Mouse (Mus musculus) erythroblast, embryonic 14.5 days (primary cell): ENCODE results near the gene Kank3.

Experiments used
- GATA1 ChIP-seq: IDR thresholded peaks from 2 replicates; pipeline ENCODE4 v1.6.1; 2012; ENCODE audit warnings: low read length, inconsistent platforms, mixed read lengths
- TAL1 ChIP-seq: IDR thresholded peaks from 3 replicates; pipeline ENCODE4 v1.6.1; 2012; ENCODE audit warnings: low read length, inconsistent platforms, mixed read lengths

- TF ChIP-seq GATA1 (no peak), TAL1 (no peak)
Measured at GRCm38 (mm10) chr17:33779967-33780295, 30.4 kb upstream of the Kank3 start.
